29 mouse cellular contexts compared by ENCODE assay signal in genomic region chr9:110384369-110384929, GRCm38 (mm10). TPM values are rescaled to one million over a fixed set of nuclear protein-coding genes. Genes with fewer than 3 reads are reported as not detected.
A peak's percentile ranks its signal among the peaks of the same experiment; 100 is the strongest.
DNase-seq lines count a peak whose midpoint lies in the region; ATAC-seq and TF ChIP-seq lines count a peak whose summit lies in the region.
"Had no signal": no experiment of that assay in that cellular context is flagged by ENCODE, and none has a peak within 500 bp of the region (broad histone marks: within the 10 kb centered on the region; RNA-seq: fewer than 3 reads in every experiment).

No protein-coding gene starts in this region.

- H3K36me3 ChIP-seq in heart, embryonic 11.5 days (ENCODE audit: control insufficient read depth, insufficient read depth, low read length): peaks cover 55% of the 10 kb centered on the region
- peaks cover 10% of the 10 kb centered on the region for H3K36me3 ChIP-seq in myocyte (ENCODE audit: control insufficient read depth, insufficient read depth)

- DNase-seq in heart, adult 11 months: peak; percentile 91
- DNase-seq in 3T3-L1 (ENCODE audit: low read depth, low spot score): peak; percentile 9
- peak; percentile 66 for DNase-seq in brain, adult 2 months (ENCODE audit: low read depth, low spot score)
- no peak for DNase-seq in embryo, embryonic 10 days (ENCODE audit: low spot score)
- DNase-seq in yolk sac, embryonic 10.5 days (ENCODE audit: low spot score): no peak
- DNase-seq: adrenal gland, postnatal 10 days; adrenal gland, postnatal 36 days; B cell, adult 2 months; cerebellum, adult 18-20 months; cerebellum, adult 9-10 months; cerebellum, postnatal 14 days; gastrocnemius, postnatal 36 days; heart, postnatal 10 days; heart, postnatal 36 days had no signal

- H3K9ac ChIP-seq in heart, embryonic 11.5 days (ENCODE audit: low read depth, low read length): no peak overlapping the region
- H3K9ac ChIP-seq: embryonic facial prominence, embryonic 12.5 days; embryonic facial prominence, embryonic 15.5 days; forebrain, embryonic 12.5 days; forebrain, embryonic 15.5 days; heart, embryonic 12.5 days; heart, embryonic 15.5 days; hindbrain, embryonic 13.5 days; intestine, embryonic 15.5 days had no signal

- no peaks in the 10 kb centered on the region for H3K9me3 ChIP-seq in heart, embryonic 11.5 days (replicated peaks; ENCODE audit: control insufficient read depth, low read length)
- H3K9me3 ChIP-seq: embryonic facial prominence, embryonic 12.5 days; embryonic facial prominence, embryonic 15.5 days; forebrain, embryonic 12.5 days; forebrain, embryonic 15.5 days; G1E; heart, embryonic 12.5 days; heart, embryonic 15.5 days; hindbrain, embryonic 10.5 days; hindbrain, embryonic 13.5 days; intestine, embryonic 15.5 days had no signal

- no peak overlapping the region for H3K4me3 ChIP-seq in heart, embryonic 11.5 days (ENCODE audit: low read depth, low read length)
- H3K4me3 ChIP-seq in myocyte: no peak overlapping the region
- H3K4me3 ChIP-seq: embryonic facial prominence, embryonic 12.5 days; embryonic facial prominence, embryonic 15.5 days; forebrain, embryonic 12.5 days; forebrain, embryonic 15.5 days; heart, embryonic 12.5 days; heart, embryonic 15.5 days; hindbrain, embryonic 10.5 days; hindbrain, embryonic 13.5 days; intestine, embryonic 15.5 days had no signal

- no peaks in the 10 kb centered on the region for H3K79me2 ChIP-seq in myocyte (ENCODE audit: control insufficient read depth, insufficient read depth)

- peaks cover 3% of the 10 kb centered on the region; the same call in 1 of the 2 replicates for H3K4me1 ChIP-seq in heart, embryonic 11.5 days (ENCODE audit: control insufficient read depth, insufficient read depth, low read length)
- H3K4me1 ChIP-seq: embryonic facial prominence, embryonic 12.5 days; embryonic facial prominence, embryonic 15.5 days; forebrain, embryonic 12.5 days; forebrain, embryonic 15.5 days; hindbrain, embryonic 13.5 days; intestine, embryonic 15.5 days had no signal

- no peaks in the 10 kb centered on the region for H3K27me3 ChIP-seq in heart, embryonic 11.5 days (ENCODE audit: control insufficient read depth, insufficient read depth, low read length)
- no peaks in the 10 kb centered on the region for H3K27me3 ChIP-seq in myocyte (ENCODE audit: control insufficient read depth, insufficient read depth, insufficient read length)
- H3K27me3 ChIP-seq: CH12.LX; embryonic facial prominence, embryonic 12.5 days; embryonic facial prominence, embryonic 15.5 days; forebrain, embryonic 12.5 days; forebrain, embryonic 15.5 days; heart, embryonic 12.5 days; heart, embryonic 15.5 days; hindbrain, embryonic 13.5 days; intestine, embryonic 15.5 days had no signal

- no peak overlapping the region for H3K27ac ChIP-seq in heart, embryonic 11.5 days (ENCODE audit: low read depth, low read length)
- H3K27ac ChIP-seq: embryonic facial prominence, embryonic 12.5 days; embryonic facial prominence, embryonic 15.5 days; forebrain, embryonic 12.5 days; forebrain, embryonic 15.5 days; heart, embryonic 15.5 days; hindbrain, embryonic 10.5 days; hindbrain, embryonic 13.5 days; intestine, embryonic 15.5 days had no signal

- no peak overlapping the region for H3K4me2 ChIP-seq in heart, embryonic 11.5 days
- no peak overlapping the region for H3K4me2 ChIP-seq in myocyte (ENCODE audit: low read depth)
- H3K4me2 ChIP-seq: embryonic facial prominence, embryonic 12.5 days; embryonic facial prominence, embryonic 15.5 days; forebrain, embryonic 12.5 days; forebrain, embryonic 15.5 days; heart, embryonic 12.5 days; heart, embryonic 15.5 days; hindbrain, embryonic 13.5 days; intestine, embryonic 15.5 days had no signal

- no peak for ATAC-seq in heart, embryonic 11.5 days (replicated peaks; ENCODE audit: insufficient number of reproducible peaks, low FRiP score, low TSS enrichment)
- ATAC-seq: activated CD4-positive, CD25-positive, alpha-beta regulatory T cell, adult 4 months; forebrain, embryonic 15.5 days; hindbrain, embryonic 16.5 days; intestine, embryonic 15.5 days had no signal

- H3ac ChIP-seq in myocyte (ENCODE audit: control insufficient read depth, insufficient read length): no peak overlapping the region

- TF ChIP-seq POLR2A in myocyte (IDR thresholded peaks at IDR 0.05; ENCODE audit: insufficient read length, low read depth): no peak

- 88% methylated on average over 7 of the region's 7 CpGs for WGBS in heart, embryonic 11.5 days (ENCODE audit: insufficient replicate concordance)

TF ChIP-seq in myocyte, 11 proteins besides CTCF, POLR2A, EP300 and RAD21:
- no peak for TF ChIP-seq MYOG (IDR thresholded peaks at IDR 0.05; ENCODE audit: control insufficient read depth in 1 of 3, insufficient read depth in 1 of 3, insufficient read length in 2 of 3, low read depth in 2 of 3)
- no peak for TF ChIP-seq SRF (IDR thresholded peaks at IDR 0.05; ENCODE audit: control insufficient read depth, insufficient read length, low read depth)
- peak; percentile 64 for TF ChIP-seq POLR2AphosphoS2 (IDR thresholded peaks at IDR 0.05; ENCODE audit: insufficient read length, low read depth)
TF ChIP-seq in myocyte: peak in this region for 1.

RNA-seq across cellular contexts. Expression of gene Ptpn23, which starts 23.6 kb away (rescaled TPM):
- 11.7 and 14.1 TPM in 2 replicates for polyA plus RNA-seq in heart, embryonic 11.5 days (2014; fragmentation: Nextera tagmentation; extraction: Ambion mirVana)
- polyA plus RNA-seq in myocyte (2012; fragmentation: generic; extraction: Trizol): 36.0 TPM

RNA-seq across cellular contexts. Expression of gene Ngp, which starts 35.1 kb away (rescaled TPM):
- polyA plus RNA-seq in heart, embryonic 11.5 days (2014; fragmentation: Nextera tagmentation; extraction: Ambion mirVana): 0.42 and 1.6 TPM in 2 replicates
- not detected for polyA plus RNA-seq in myocyte (2012; fragmentation: generic; extraction: Trizol)
- polyA plus RNA-seq: activated CD4-positive, CD25-positive, alpha-beta regulatory T cell, adult 4 months; hindbrain, embryonic 10.5 days had no signal

RNA-seq across cellular contexts. Expression of gene Scap, which starts 51.4 kb away (rescaled TPM):
- polyA plus RNA-seq in heart, embryonic 11.5 days (2014; fragmentation: Nextera tagmentation; extraction: Ambion mirVana): 14.4 and 16.0 TPM in 2 replicates
- polyA plus RNA-seq in myocyte (2012; fragmentation: generic; extraction: Trizol): 44.4 TPM

Comparison
In these comparisons a context has a peak if more than half of its experiments do, and no peak if none do; other contexts are left out.
1. DNase-seq: peak in heart, adult 11 months (single experiment), 3T3-L1 (single experiment) and brain, adult 2 months (single experiment); none in embryo, embryonic 10 days (single experiment) and yolk sac, embryonic 10.5 days (single experiment).